Mouse (Mus musculus): ENCODE measurements around the gene Bmp7. TPM values are rescaled to one million over a fixed set of nuclear protein-coding genes. Genes with fewer than 3 reads are reported as not detected.

The Bmp7 gene
- polyA plus RNA-seq, 1 experiment from 2014 or later: 16.9 TPM

DNA sequence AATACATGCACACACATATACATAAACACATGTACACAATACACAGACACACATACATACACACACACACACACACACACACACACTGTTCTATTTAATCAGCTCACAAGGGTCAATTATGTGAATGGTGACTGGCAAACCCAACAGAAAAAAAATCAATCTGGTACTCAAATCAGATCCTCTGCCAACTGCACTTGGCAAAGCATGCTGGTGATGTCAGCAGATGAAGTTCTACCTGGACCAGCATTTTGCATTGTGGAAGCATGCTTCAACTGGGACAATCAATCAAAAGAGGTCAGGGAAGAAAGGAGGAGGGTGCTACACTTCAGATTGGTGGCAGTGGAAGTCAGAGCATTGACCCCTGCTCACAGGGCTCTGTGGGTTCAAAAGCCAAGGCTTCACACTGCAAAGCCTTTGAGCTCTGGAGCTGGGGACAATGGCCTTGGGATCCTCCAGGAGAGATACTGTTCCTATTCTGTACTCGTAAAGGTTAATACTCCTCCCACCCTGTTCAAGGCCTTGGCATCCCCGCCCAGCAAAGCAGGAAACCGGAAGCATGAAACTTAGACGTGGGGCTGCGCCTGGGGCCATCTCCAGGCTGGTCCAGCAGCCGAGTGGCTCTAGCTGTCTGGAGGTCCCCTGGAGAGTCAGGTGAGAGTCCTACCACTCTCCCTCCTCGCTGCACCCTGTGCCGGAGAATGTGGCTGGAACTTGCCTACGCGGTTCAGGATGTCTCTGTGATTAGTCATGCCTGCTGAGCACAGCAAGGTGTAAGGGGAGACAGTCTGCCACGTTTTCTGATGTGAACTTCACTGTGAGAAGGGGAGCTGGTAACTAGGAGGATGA, 99.0 kb downstream of the Bmp7 start:
- 67% methylated on average over 11 of the region's 11 CpGs for WGBS
- H3K36me3 ChIP-seq: no peaks in the 10 kb centered on the region
- H3K27me3 ChIP-seq: no peaks in the 10 kb centered on the region
- no peak overlapping the region for H3K4me3 ChIP-seq
- no peak overlapping the region for H3K4me2 ChIP-seq
- H3K9ac ChIP-seq: no peak overlapping the region
- peaks cover 26% of the 10 kb centered on the region for H3K4me1 ChIP-seq (replicated peaks)
- no peak for ATAC-seq (ENCODE audit: low read depth)
- no peaks in the 10 kb centered on the region for H3K9me3 ChIP-seq
- no peak overlapping the region for H3K27ac ChIP-seq (replicated peaks)

DNA sequence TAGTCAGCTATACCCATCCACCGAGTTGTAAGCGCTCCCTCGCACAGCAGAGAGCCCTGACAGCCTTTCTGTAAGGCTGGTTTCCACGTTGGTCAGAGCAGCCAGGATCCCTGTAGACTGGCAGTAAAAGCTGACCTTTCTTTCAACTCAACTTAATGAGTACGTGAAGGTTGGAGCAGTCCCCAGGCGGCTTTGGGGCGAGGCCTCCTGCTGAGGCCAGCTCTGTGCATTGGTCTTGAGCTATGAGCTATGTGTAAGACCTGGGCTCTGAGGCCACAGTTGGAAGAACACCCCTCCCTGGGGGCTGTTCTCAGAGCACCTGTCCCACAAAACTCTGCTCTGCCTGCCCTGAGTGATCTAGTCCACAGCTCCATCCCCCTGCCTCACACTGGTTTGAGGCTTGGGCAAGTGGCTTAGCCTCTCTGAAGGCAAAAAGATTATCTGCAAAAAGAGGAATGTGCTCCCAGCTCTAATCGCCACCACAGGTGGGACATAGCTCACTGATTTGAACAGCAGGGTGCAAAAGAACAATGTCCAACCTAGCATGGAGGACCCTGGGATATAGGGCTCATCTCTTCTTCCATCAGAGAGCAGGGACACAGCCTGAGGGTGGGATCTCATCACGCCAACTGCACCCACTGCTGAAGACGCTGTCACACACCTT, 100.7 kb downstream of the Bmp7 start:
- H3K9ac ChIP-seq: no peak overlapping the region
- H3K27ac ChIP-seq (replicated peaks): no peak overlapping the region
- WGBS: 28% methylated on average over 10 of the region's 10 CpGs
- no peaks in the 10 kb centered on the region for H3K36me3 ChIP-seq
- H3K4me1 ChIP-seq (replicated peaks): peaks cover 26% of the 10 kb centered on the region
- no peak for ATAC-seq (ENCODE audit: low read depth)
- no peak overlapping the region for H3K4me2 ChIP-seq
- no peaks in the 10 kb centered on the region for H3K27me3 ChIP-seq
- H3K4me3 ChIP-seq: no peak overlapping the region
- H3K9me3 ChIP-seq: no peaks in the 10 kb centered on the region

DNA sequence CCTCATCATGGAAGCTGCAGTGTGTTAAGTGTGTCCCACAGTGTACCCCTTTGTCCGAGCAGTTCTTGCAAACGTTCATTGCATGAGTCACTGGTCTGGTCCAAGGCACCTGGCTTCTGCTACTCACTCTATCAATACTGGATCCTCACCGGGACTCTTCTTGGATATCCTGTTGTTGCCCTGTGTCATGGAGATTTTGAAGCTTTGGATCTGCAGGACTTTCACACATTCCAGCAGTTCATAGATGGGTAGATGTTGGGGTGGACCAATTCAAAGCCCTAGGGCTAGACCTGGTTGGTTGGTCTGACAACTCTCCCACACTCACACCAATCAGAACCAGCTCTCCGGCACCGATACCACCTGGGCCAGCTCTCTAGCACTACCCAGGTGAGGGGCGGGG, 103.6 kb downstream of the Bmp7 start:
- H3K4me3 ChIP-seq: no peak overlapping the region
- WGBS: 89% methylated on average over 6 of the region's 6 CpGs
- no peak overlapping the region for H3K9ac ChIP-seq
- peaks cover 35% of the 10 kb centered on the region for H3K4me1 ChIP-seq (replicated peaks)
- ATAC-seq (ENCODE audit: low read depth): no peak
- no peaks in the 10 kb centered on the region for H3K36me3 ChIP-seq
- H3K27ac ChIP-seq (replicated peaks): no peak overlapping the region
- H3K4me2 ChIP-seq: no peak overlapping the region
- no peaks in the 10 kb centered on the region for H3K9me3 ChIP-seq
- H3K27me3 ChIP-seq: no peaks in the 10 kb centered on the region

DNA sequence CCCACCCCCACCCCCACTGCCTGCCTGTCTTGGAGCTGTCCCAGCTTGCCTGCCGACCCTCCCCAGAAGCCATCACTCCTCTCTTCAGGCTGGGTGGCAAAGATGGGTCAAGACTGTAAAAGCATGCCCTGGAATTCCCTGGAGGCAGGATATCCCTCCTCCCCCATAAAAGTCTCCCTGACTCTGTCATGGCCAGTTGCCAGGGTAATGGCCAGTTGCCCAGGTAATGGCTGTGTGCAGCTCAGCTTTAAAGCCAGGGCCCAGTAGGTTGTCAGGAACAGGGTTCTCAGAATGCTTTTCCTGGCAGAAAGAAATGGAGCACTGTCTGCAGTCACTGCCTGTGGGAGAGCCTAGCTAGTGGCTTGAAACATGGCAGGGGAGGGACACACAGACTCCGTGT, 106.9 kb downstream of the Bmp7 start:
- ATAC-seq (ENCODE audit: low read depth): peak; percentile 30; the same call in 1 of the 2 replicates

DNA sequence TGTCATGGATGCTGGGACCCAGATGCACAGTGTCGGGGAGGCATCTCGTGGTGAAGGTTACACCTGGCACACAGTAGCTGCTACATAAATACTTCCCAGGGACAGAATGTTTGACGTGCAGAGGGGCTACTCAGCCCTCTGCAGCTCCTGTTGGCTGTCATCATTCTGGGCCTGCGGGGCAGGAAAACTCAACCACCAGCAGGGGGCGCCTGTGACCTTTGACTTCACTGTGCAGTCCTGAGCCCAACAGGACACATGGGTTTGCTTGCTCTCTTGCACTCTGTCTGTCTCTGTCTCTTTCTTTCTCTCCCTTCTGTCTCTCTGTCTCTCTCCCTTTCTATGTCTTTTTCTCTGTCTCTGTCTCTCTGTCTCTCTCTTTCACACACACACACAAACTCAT, 108.4 kb downstream of the Bmp7 start:
- no peaks in the 10 kb centered on the region for H3K9me3 ChIP-seq
- no peak overlapping the region for H3K4me2 ChIP-seq
- no peak for ATAC-seq (ENCODE audit: low read depth)
- H3K4me1 ChIP-seq (replicated peaks): peaks cover 9% of the 10 kb centered on the region
- no peaks in the 10 kb centered on the region for H3K36me3 ChIP-seq
- H3K9ac ChIP-seq: no peak overlapping the region
- no peak overlapping the region for H3K27ac ChIP-seq (replicated peaks)
- H3K4me3 ChIP-seq: no peak overlapping the region
- H3K27me3 ChIP-seq: no peaks in the 10 kb centered on the region
- 14% methylated on average over 5 of the region's 5 CpGs for WGBS

More for the DNA sequence above, 106.9 kb downstream of the Bmp7 start:
- Histone ChIP-seq H3K4me2 (no peak overlapping the region), H3K27ac (replicated peaks) (no peak overlapping the region), H3K36me3 (no peaks in the 10 kb centered on the region), H3K4me1 (replicated peaks) (peaks cover 17% of the 10 kb centered on the region), H3K4me3 (no peak overlapping the region), H3K9ac (no peak overlapping the region), H3K27me3 (no peaks in the 10 kb centered on the region), H3K9me3 (no peaks in the 10 kb centered on the region)
- WGBS: 25% methylated on average over 2 of the region's 2 CpGs

DNA sequence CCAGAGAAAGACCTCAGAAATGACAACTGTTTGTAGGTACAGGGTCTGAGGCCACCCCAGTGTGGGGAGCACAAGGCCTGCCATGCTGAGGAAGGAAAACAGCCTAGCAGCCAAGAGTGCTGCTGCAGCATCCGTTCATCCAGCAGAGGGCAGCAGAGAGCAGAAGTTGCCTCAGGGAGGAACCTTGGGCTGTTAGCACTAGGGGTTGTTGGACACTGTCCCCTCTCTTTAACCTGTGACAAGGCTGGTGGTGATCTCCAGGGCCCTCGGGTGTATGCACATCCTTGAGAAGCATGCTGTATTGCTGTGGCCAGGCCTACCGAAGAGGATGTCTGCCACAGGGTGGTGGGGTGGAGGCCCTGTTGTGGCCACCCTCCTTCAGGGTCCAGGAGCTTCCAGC, 109.0 kb downstream of the Bmp7 start:
- no peak overlapping the region for H3K27ac ChIP-seq (replicated peaks)
- peak; percentile 63 for ATAC-seq (ENCODE audit: low read depth)
- no peaks in the 10 kb centered on the region for H3K9me3 ChIP-seq
- no peak overlapping the region for H3K9ac ChIP-seq
- no peak overlapping the region for H3K4me3 ChIP-seq
- peaks cover 9% of the 10 kb centered on the region for H3K4me1 ChIP-seq (replicated peaks)
- 19% methylated on average over 3 of the region's 3 CpGs for WGBS
- H3K27me3 ChIP-seq: peaks cover 6% of the 10 kb centered on the region; the same call in 1 of the 2 replicates
- H3K36me3 ChIP-seq: no peaks in the 10 kb centered on the region
- no peak overlapping the region for H3K4me2 ChIP-seq

DNA sequence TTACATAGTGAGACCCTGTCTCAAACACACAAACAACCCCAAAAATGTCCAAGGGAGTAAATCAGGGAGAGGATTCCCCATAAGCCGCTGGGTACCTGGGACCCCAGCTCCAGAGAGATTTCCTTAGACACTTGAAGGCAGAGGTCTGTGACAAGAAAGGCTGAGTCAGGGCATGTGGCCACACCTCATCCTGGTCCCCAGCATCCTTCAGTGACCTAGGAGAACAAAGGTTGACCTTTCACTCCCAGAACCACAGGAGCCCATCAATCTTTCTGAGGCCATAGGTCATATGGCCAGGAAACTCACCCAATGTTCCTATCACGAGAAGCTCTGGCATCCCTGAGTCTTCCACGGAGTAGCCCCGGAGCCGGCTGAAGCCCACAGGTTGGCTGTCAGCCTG, 111.9 kb downstream of the Bmp7 start:
- 48% methylated on average over 5 of the region's 5 CpGs for WGBS
- no peak for ATAC-seq (ENCODE audit: low read depth)
- H3K9ac ChIP-seq: no peak overlapping the region
- peaks cover 33% of the 10 kb centered on the region for H3K27me3 ChIP-seq
- H3K36me3 ChIP-seq: no peaks in the 10 kb centered on the region
- H3K4me2 ChIP-seq: no peak overlapping the region
- H3K4me1 ChIP-seq (replicated peaks): peaks cover 16% of the 10 kb centered on the region
- H3K9me3 ChIP-seq: no peaks in the 10 kb centered on the region
- no peak overlapping the region for H3K4me3 ChIP-seq
- no peak overlapping the region for H3K27ac ChIP-seq (replicated peaks)

DNA sequence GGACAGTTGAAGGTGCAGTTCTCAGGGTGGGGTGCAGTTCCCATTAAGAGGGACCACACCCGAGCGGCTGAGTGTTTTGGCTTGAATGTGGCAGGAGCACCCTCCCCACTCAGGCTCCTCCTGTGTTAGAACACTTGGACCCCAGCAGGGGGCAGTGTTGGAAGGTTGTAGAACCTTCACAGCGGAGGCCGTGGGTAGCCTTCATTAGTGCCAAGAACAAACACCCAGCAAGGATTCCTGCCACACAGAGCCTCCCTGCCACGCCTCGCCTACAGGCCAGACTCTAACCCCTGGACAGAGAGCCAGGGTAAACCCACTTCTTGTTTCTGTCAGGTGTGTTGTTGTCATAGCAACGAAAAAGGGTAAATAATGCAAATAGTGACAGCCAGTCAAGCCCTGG, 112.6 kb downstream of the Bmp7 start:
- Histone ChIP-seq H3K4me2 (no peak overlapping the region), H3K4me3 (no peak overlapping the region), H3K9me3 (no peaks in the 10 kb centered on the region), H3K27ac (replicated peaks) (no peak overlapping the region), H3K27me3 (peaks cover 38% of the 10 kb centered on the region), H3K4me1 (replicated peaks) (peaks cover 9% of the 10 kb centered on the region), H3K36me3 (no peaks in the 10 kb centered on the region), H3K9ac (no peak overlapping the region)
- ATAC-seq (ENCODE audit: low read depth): no peak
- 67% methylated on average over 7 of the region's 7 CpGs for WGBS

DNA sequence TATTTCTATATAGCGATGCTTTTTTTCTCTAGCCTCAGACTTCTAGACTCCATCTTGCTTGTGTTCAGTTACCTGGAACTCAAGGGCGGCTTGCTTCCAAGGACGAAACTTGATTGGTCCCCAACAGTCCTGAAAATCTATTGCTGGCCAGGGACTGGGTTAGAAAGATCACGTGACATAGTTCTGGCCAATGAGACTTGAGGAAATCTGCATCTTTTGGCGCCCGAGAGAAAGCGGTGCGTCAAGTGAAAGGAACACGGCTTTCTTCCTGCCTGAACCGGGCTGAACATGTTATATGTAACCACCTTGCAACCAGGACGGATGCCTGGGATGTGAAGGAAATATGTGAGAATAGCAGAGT, 114.4 kb downstream of the Bmp7 start:
- WGBS: 92% methylated on average over 11 of the region's 11 CpGs
- peaks cover 52% of the 10 kb centered on the region for H3K27me3 ChIP-seq
- H3K9ac ChIP-seq: no peak overlapping the region

DNA sequence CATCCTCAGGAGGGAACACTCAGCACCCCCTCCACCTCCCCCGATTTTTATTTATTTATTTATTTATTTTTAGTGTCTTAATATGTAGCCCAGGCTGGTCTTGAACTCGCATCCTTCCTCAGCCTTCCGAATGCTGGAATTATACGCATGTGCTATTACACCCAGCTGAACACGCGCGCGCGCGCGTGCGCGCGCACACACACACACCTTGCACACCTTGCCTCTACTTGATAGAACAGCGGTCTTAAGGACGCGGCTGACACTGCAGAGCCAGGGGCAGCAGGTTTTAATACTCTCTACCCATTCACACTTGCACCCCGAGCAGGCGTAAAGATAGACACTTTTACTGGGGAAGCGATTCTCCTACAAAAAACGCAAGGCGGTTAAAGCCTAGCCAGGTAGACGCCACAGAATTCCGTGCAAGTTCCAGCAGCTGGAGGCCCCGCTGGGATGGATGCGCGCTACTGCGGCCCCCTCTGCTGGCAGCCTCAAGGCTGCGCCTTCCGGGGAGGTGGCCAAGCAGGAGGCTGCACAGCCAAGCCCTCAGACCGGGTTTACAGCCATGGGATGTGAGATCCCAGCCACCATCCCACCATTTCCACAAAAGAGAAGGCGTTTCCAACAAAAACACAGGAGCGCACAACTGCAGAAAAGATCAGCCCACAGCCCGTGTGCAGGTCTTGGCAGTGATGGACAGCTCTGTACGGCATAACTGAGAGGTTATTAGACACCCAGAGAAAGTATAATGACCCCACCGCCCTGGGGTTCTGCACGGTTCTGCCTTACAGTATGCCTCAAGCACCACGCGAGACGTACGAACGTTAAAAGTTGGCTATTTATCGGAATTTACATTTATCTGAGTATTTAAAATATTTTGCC, 115.0 kb downstream of the Bmp7 start:
- H3K4me3 ChIP-seq: peak overlapping the region; percentile 14; the same call in 1 of the 2 replicates
- H3K9me3 ChIP-seq: no peaks in the 10 kb centered on the region
- no peak overlapping the region for H3K27ac ChIP-seq (replicated peaks)
- peaks cover 52% of the 10 kb centered on the region for H3K27me3 ChIP-seq
- peak overlapping the region; percentile 45 for H3K4me2 ChIP-seq
- H3K4me1 ChIP-seq (replicated peaks): peaks cover 9% of the 10 kb centered on the region
- 21% methylated on average over 43 of the region's 43 CpGs for WGBS
- no peak overlapping the region for H3K9ac ChIP-seq
- peak; percentile 73 for ATAC-seq (ENCODE audit: low read depth)
- H3K36me3 ChIP-seq: no peaks in the 10 kb centered on the region

More for the DNA sequence above, 114.4 kb downstream of the Bmp7 start:
- Histone ChIP-seq H3K4me2 (no peak overlapping the region), H3K27ac (replicated peaks) (no peak overlapping the region), H3K36me3 (no peaks in the 10 kb centered on the region), H3K9me3 (no peaks in the 10 kb centered on the region), H3K4me3 (no peak overlapping the region), H3K4me1 (replicated peaks) (peaks cover 9% of the 10 kb centered on the region)
- no peak for ATAC-seq (ENCODE audit: low read depth)

DNA sequence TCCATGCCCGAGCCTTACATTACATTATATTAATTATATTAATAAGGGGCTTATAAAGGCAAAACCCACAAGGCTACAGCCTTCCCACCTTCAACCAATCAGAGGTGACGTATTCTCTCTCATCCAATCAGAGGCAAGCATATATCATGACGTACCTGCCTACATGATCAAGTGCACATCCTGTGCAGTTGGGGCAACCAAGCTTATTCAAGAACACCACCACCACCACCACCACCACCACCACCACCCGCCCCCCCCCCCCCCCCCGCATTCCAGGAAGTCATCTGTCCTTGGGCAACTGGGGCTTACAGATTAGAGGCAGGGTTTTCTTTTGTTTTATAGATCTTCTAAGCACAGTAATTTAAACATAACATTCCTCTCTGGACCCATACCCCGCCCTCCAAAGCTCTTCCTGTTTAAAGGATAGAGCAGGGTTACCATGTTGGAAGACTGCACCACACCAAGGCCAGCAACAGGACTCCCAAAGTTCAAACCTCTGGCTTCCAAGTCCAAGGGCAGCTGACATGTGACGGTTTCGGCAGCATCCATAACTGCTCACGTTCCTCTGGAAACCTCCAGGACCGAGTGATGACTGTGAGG, 121.4 kb downstream of the Bmp7 start:
- Histone ChIP-seq H3K9me3 (no peaks in the 10 kb centered on the region), H3K4me1 (replicated peaks) (no peaks in the 10 kb centered on the region), H3K27me3 (peaks cover 28% of the 10 kb centered on the region), H3K27ac (replicated peaks) (no peak overlapping the region), H3K36me3 (no peaks in the 10 kb centered on the region), H3K4me3 (no peak overlapping the region), H3K4me2 (no peak overlapping the region), H3K9ac (no peak overlapping the region)
- WGBS: 85% methylated on average over 9 of the region's 10 CpGs
- no peak for ATAC-seq (ENCODE audit: low read depth)
